Mouse (Mus musculus): ENCODE results near the gene Itgb6. TPM values are rescaled to one million over a fixed set of nuclear protein-coding genes. Genes with fewer than 3 reads are reported as not detected.

Gene Itgb6
- polyA plus RNA-seq, 1 experiment from 2014 or later: 2.5 TPM

DNA sequence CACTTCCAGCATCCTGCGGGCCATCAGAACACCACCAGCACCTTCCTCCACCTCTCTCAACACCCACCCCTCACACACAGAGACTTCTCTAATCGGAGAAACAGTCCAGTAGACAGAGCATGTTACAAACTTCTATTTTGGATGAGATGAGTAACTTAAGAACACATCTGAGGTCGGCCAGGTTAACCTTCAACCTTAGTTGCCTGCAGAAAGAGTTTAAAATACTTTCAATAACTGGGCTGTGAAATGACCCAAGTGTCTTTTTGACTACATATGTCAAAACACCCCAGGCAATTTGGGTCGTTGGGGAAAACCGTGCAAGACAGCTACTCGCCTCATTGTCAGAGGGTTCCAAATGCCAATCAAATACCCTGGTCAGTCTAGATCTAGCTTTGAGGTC is 10.0 kb downstream of the Itgb6 start:
- no peaks in the 10 kb centered on the region for H3K27me3 ChIP-seq
- no peaks in the 10 kb centered on the region for H3K9me3 ChIP-seq
- H3K9ac ChIP-seq: no peak overlapping the region
- no peaks in the 10 kb centered on the region for H3K36me3 ChIP-seq
- no peak for ATAC-seq (ENCODE audit: insufficient number of reproducible peaks, insufficient read depth, low FRiP score, low TSS enrichment)
- H3K4me1 ChIP-seq: peaks cover 17% of the 10 kb centered on the region
- H3K4me3 ChIP-seq: no peak overlapping the region
- H3K4me2 ChIP-seq (replicated peaks): no peak overlapping the region
- 38% methylated on average over 6 of the region's 6 CpGs for WGBS
- H3K27ac ChIP-seq: no peak overlapping the region

DNA sequence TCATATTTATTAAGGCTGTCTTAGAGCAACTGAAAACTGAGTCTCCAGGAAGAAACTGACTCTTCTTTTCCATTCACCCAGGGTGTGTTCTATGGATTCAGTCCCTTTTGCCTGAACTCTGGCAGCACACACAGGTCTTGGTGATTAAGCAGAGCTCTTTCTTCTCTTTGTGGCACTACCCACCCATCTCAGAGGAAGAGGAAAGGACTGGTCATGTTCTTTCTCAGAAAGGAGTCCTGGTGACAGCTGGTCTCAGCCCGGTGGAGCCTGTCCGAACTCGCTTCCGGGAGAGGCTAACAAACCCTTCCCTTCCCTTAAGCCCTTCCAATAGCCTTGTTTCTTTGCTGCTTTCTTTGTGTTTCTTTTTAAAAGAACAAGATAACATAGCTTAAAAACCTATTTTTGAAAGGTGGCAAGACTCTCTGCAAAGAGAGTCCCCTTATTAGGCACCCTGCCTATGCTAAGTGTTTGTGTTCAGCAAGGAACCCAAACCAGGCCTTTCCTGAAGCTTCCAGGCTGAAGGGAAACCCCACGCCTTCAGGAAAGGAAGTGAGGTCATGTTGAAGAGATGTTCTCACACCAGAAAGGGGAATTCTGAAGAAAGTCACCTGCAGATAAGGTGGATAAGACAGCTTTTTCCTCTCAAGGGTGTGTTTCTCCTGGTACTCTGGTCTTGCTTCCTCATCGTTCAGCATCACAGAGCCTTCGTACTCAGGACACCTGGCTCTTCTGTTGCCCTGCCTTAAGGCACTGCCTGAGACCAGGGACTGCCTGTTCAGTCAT is 11.2 kb downstream of the Itgb6 start:
- Histone ChIP-seq H3K36me3 (no peaks in the 10 kb centered on the region), H3K9ac (no peak overlapping the region), H3K4me2 (replicated peaks) (no peak overlapping the region), H3K4me1 (peaks cover 17% of the 10 kb centered on the region), H3K9me3 (no peaks in the 10 kb centered on the region), H3K27me3 (no peaks in the 10 kb centered on the region), H3K4me3 (no peak overlapping the region), H3K27ac (no peak overlapping the region)
- 81% methylated on average over 7 of the region's 7 CpGs for WGBS
- ATAC-seq (ENCODE audit: insufficient number of reproducible peaks, insufficient read depth, low FRiP score, low TSS enrichment): no peak

DNA sequence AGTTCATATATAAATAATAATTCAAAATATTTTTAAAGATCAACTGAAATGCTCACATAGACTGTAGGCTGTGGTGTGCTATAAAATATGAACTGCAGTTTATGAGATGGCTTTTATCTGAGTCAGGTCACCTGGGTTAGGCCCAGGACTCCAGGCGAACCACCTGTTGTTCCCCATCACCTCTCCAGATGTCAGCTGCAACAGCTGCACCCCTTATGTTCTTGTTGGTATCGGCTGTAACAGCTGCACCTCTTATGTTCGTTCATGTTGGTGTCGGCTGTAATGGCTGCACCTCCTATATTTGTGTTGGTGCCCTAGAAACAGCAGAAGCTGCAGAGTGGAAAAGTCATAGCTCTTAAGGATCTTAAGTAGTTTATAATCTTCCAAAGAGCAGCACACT is 12.1 kb downstream of the Itgb6 start:
- ATAC-seq (ENCODE audit: insufficient number of reproducible peaks, insufficient read depth, low FRiP score, low TSS enrichment): no peak
- Histone ChIP-seq H3K4me2 (replicated peaks) (no peak overlapping the region), H3K4me3 (no peak overlapping the region), H3K9me3 (no peaks in the 10 kb centered on the region), H3K27me3 (no peaks in the 10 kb centered on the region), H3K36me3 (no peaks in the 10 kb centered on the region), H3K27ac (no peak overlapping the region), H3K9ac (no peak overlapping the region), H3K4me1 (peaks cover 11% of the 10 kb centered on the region)
- WGBS: 85% methylated on average over 4 of the region's 4 CpGs

- Histone ChIP-seq H3K9ac (no peak overlapping the region), H3K27me3 (no peaks in the 10 kb centered on the region), H3K27ac (no peak overlapping the region), H3K36me3 (no peaks in the 10 kb centered on the region), H3K4me1 (no peaks in the 10 kb centered on the region), H3K9me3 (no peaks in the 10 kb centered on the region), H3K4me2 (replicated peaks) (no peak overlapping the region), H3K4me3 (no peak overlapping the region)
- 41% methylated on average over 3 of the region's 3 CpGs for WGBS
- no peak for ATAC-seq (ENCODE audit: insufficient number of reproducible peaks, insufficient read depth, low FRiP score, low TSS enrichment)
These were observed 13.8 kb downstream of the Itgb6 start for GRCm38 (mm10) chr2:60708671-60709070.

GRCm38 (mm10) chr2:60706866-60707265 is 15.6 kb downstream of the Itgb6 start:
- H3K9ac ChIP-seq: no peak overlapping the region
- H3K36me3 ChIP-seq: no peaks in the 10 kb centered on the region
- no peak overlapping the region for H3K27ac ChIP-seq
- no peak overlapping the region for H3K4me2 ChIP-seq (replicated peaks)
- no peak for ATAC-seq (ENCODE audit: insufficient number of reproducible peaks, insufficient read depth, low FRiP score, low TSS enrichment)
- no peaks in the 10 kb centered on the region for H3K9me3 ChIP-seq
- no peak overlapping the region for H3K4me3 ChIP-seq
- H3K27me3 ChIP-seq: no peaks in the 10 kb centered on the region
- no peaks in the 10 kb centered on the region for H3K4me1 ChIP-seq
- 81% methylated on average over 3 of the region's 3 CpGs for WGBS

GRCm38 (mm10) chr2:60705426-60705825 is 17.0 kb downstream of the Itgb6 start:
- Histone ChIP-seq H3K4me2 (replicated peaks) (no peak overlapping the region), H3K27me3 (no peaks in the 10 kb centered on the region), H3K36me3 (no peaks in the 10 kb centered on the region), H3K9ac (no peak overlapping the region), H3K9me3 (no peaks in the 10 kb centered on the region), H3K27ac (no peak overlapping the region), H3K4me3 (no peak overlapping the region), H3K4me1 (no peaks in the 10 kb centered on the region)
- WGBS: 90% methylated on average over 8 of the region's 8 CpGs
- no peak for ATAC-seq (ENCODE audit: insufficient number of reproducible peaks, insufficient read depth, low FRiP score, low TSS enrichment)

DNA sequence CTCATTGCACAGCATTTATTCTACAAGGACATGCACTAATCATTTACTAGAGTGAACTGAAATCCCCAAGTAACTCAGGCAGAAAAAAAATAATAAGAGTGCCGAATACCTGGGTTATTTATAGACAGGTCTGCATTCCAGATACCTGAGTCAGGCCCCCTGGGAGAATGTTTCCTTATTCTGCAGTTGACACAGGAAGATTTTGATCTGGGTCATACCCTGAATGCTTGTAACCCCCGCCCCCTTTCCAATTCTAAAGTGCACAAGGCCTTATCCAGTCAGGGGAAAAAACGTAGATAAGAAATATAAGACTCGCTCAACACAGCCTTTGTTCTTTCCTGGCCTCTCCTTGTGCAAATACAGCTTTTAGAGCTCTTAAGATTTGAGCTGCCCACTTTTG is 19.1 kb downstream of the Itgb6 start:
- Histone ChIP-seq H3K4me2 (replicated peaks) (no peak overlapping the region), H3K4me1 (peaks cover 4% of the 10 kb centered on the region), H3K27ac (no peak overlapping the region), H3K27me3 (no peaks in the 10 kb centered on the region), H3K9ac (no peak overlapping the region), H3K4me3 (no peak overlapping the region), H3K9me3 (no peaks in the 10 kb centered on the region), H3K36me3 (no peaks in the 10 kb centered on the region)
- ATAC-seq (ENCODE audit: insufficient number of reproducible peaks, insufficient read depth, low FRiP score, low TSS enrichment): no peak
- 43% methylated on average over 4 of the region's 4 CpGs for WGBS

DNA sequence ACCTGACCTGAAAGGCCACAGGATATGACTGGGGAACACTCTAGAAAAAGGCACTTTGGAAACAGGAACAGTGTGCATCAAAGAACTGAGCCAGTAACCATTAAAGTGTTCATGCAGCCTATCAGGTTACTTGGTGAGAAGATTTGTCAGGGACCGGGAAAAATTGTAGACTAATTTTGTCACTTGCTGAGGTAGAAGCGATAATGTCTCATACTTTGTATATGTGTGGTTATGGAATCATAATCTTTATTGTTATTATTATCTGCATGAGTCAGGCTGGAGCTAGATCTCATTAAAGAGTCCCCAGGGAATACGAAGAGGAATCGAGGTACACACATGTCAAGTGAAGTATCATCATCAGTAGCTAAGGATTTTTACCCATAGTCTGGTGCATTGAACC is 21.5 kb downstream of the Itgb6 start:
- WGBS: 83% methylated on average over 4 of the region's 4 CpGs
- Histone ChIP-seq H3K36me3 (no peaks in the 10 kb centered on the region), H3K27me3 (no peaks in the 10 kb centered on the region), H3K9me3 (no peaks in the 10 kb centered on the region), H3K9ac (no peak overlapping the region), H3K4me1 (peaks cover 13% of the 10 kb centered on the region), H3K27ac (no peak overlapping the region), H3K4me3 (no peak overlapping the region), H3K4me2 (replicated peaks) (no peak overlapping the region)
- ATAC-seq (ENCODE audit: insufficient number of reproducible peaks, insufficient read depth, low FRiP score, low TSS enrichment): no peak

- Histone ChIP-seq H3K27ac (no peak overlapping the region), H3K4me3 (no peak overlapping the region), H3K27me3 (no peaks in the 10 kb centered on the region), H3K4me2 (replicated peaks) (no peak overlapping the region), H3K9ac (no peak overlapping the region), H3K4me1 (peaks cover 13% of the 10 kb centered on the region), H3K9me3 (no peaks in the 10 kb centered on the region), H3K36me3 (no peaks in the 10 kb centered on the region)
- ATAC-seq (ENCODE audit: insufficient number of reproducible peaks, insufficient read depth, low FRiP score, low TSS enrichment): no peak
- 78% methylated on average over 3 of the region's 3 CpGs for WGBS
These were observed 22.4 kb downstream of the Itgb6 start for GRCm38 (mm10) chr2:60700013-60700412.

- H3K9me3 ChIP-seq: no peaks in the 10 kb centered on the region
- H3K4me3 ChIP-seq: no peak overlapping the region
- no peak overlapping the region for H3K27ac ChIP-seq
- H3K36me3 ChIP-seq: no peaks in the 10 kb centered on the region
- no peak for ATAC-seq (ENCODE audit: insufficient number of reproducible peaks, insufficient read depth, low FRiP score, low TSS enrichment)
- no peaks in the 10 kb centered on the region for H3K27me3 ChIP-seq
- peaks cover 13% of the 10 kb centered on the region for H3K4me1 ChIP-seq
- no peak overlapping the region for H3K4me2 ChIP-seq (replicated peaks)
- no peak overlapping the region for H3K9ac ChIP-seq
- WGBS: 91% methylated on average over 3 of the region's 3 CpGs
These were observed 22.9 kb downstream of the Itgb6 start for GRCm38 (mm10) chr2:60699591-60699990.

GRCm38 (mm10) chr2:60698155-60698554 is 24.3 kb downstream of the Itgb6 start:
- peak; percentile 8; the same call in 1 of the 2 replicates for ATAC-seq (ENCODE audit: insufficient number of reproducible peaks, insufficient read depth, low FRiP score, low TSS enrichment)
- peak overlapping the region; percentile 59; the same call in 1 of the 2 replicates for H3K27ac ChIP-seq
- WGBS: 35% methylated on average over 1 of the region's 1 CpGs
- peaks cover 13% of the 10 kb centered on the region for H3K4me1 ChIP-seq
- H3K27me3 ChIP-seq: no peaks in the 10 kb centered on the region
- H3K36me3 ChIP-seq: no peaks in the 10 kb centered on the region
- H3K9me3 ChIP-seq: no peaks in the 10 kb centered on the region
- no peak overlapping the region for H3K4me3 ChIP-seq
- H3K9ac ChIP-seq: no peak overlapping the region
- H3K4me2 ChIP-seq (replicated peaks): no peak overlapping the region

DNA sequence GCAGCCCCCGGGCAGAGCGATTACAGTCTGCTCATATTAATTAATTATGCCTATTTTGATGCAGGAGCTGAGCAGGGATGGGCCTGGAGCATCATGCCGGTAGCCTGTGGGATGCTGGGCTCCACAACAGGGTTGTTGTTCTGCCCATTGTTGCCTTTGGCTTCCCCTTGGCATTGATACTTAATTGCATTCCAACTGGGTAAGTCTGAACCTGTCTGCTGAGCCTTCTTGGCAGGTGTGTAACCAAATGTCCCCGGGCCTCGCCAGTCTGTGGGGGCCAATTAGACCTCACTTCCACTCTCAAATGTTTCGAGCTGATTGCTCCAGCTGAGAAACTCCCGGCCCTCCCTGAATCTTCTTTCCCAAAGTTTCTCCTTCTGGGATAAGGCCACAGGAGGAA is 24.9 kb downstream of the Itgb6 start:
- no peak for ATAC-seq (ENCODE audit: insufficient number of reproducible peaks, insufficient read depth, low FRiP score, low TSS enrichment)
- H3K36me3 ChIP-seq: no peaks in the 10 kb centered on the region
- H3K27me3 ChIP-seq: no peaks in the 10 kb centered on the region
- H3K9ac ChIP-seq: no peak overlapping the region
- H3K4me2 ChIP-seq (replicated peaks): no peak overlapping the region
- whole genome bisulfite sequencing: 61% methylated on average over 7 of the region's 7 CpGs
- 0 out of 2 replicates have a peak overlapping the region, but pooled peaks have one; percentile 59 for H3K27ac ChIP-seq
- H3K4me3 ChIP-seq: no peak overlapping the region
- no peaks in the 10 kb centered on the region for H3K9me3 ChIP-seq
- H3K4me1 ChIP-seq: peaks cover 13% of the 10 kb centered on the region

All from embryonic facial prominence, embryonic 12.5 days (tissue).